Mouse (Mus musculus) olfactory bulb, adult 2 months (tissue): Measurements from ENCODE around the gene Olfr287.

Experiments
- CTCF ChIP-seq: fragments of 200-500 bp; IDR thresholded peaks from 2 replicates; pipeline ENCODE4 v1.5.1; 2012; ENCODE audit warnings: low read depth, mild to moderate bottlenecking, low read length, moderate library complexity; ENCODE audit not compliant: insufficient read depth
- POLR2A ChIP-seq: fragments of 200-500 bp; IDR thresholded peaks from 2 replicates; pipeline ENCODE4 v1.6.1; 2012; ENCODE audit warnings: mild to moderate bottlenecking, low read depth, low read length, moderate library complexity; ENCODE audit not compliant: insufficient read depth

DNA sequence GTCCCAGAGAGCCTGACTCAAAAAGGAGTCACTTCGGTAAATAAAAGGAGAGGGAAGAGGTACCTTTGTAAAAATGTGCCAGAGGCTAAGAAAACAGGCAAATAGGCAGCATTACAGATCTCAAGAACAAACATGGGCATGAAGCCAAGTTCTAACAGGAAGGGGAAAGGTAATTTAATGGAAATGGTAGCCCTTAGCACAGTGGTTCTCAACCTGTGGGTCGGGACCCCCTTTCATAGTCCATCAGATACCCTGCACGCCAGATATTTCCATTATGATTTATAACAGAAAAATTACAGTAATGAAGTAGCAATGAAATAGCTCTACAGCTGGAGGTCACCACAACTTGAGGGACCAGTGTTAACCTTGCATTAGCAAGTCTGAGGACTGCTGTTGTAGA, 43.5 kb downstream of the Olfr287 start:
- TF ChIP-seq POLR2A (no peak), CTCF (no peak)
